Mouse (Mus musculus): ENCODE results near the gene Nek8.

DNA sequence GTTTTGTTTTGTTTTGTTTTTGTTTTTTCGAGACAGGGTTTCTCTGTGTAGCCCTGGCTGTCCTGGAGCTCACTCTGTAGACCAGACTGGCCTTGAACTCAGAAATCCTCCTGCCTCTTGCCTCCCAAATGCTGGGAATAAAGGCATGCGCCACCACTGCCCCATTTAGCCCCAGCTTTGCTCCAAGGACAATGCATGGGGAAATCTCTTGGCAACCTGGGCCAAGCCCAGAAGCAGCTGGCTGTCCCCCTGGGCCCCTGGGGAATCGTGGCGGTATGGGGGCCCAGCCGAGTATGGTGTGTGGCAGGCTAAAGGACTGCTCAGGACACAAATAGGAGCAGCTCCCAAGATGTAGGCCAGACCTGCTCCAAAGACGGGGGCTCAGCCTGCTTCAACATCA, 27.8 kb upstream of the Nek8 start:
- TF ChIP-seq CTCF (IDR thresholded peaks at IDR 0.05; ENCODE audit: control insufficient read depth, insufficient read depth, low read length) (no peak), POLR2A (IDR thresholded peaks at IDR 0.05; ENCODE audit: borderline replicate concordance, control insufficient read depth, low read depth, low read length) (no peak)
